26 mouse cellular contexts compared by ENCODE assay signal in the genomic region with DNA sequence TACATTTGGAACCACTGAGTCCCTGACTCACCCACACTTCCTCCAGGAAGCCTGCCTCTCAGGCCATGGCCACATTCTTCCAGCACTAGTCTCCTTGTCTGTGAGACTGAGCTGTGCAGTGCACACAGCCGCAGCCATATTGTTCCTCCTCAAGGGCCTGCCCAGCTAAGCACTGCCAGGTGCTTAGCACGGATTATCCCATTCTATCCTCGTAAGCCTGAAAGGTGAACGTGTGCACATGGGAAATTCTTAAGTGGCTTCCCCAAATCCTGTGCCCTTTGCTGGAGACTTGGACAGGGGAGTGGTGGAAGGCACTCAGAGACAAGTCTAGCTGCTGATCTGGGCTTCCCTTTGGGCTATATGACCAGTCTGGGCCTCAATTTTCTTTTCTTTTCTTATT. TPM values are rescaled to one million over a fixed set of nuclear protein-coding genes. Genes with fewer than 3 reads are reported as not detected.
DNase-seq lines count a peak whose midpoint lies in the region; ATAC-seq and TF ChIP-seq lines count a peak whose summit lies in the region.
"Had no signal": no experiment of that assay in that cellular context is flagged by ENCODE, and none has a peak within 500 bp of the region (broad histone marks: within the 10 kb centered on the region; RNA-seq: fewer than 3 reads in every experiment).

No protein-coding gene starts in this region.

- WGBS in forebrain, embryonic 11.5 days, result 57% methylated on average over 4 of the region's 4 CpGs
- 47% methylated on average over 4 of the region's 4 CpGs for WGBS in forebrain, embryonic 15.5 days
- 77% methylated on average over 4 of the region's 4 CpGs for WGBS in heart, embryonic 10.5 days

- 0 out of 2 replicates have a peak, but pooled peaks cover 2% of the 10 kb centered on the region for H3K27me3 ChIP-seq in forebrain, embryonic 11.5 days (ENCODE audit: control insufficient read depth, insufficient read depth, low read length)
- no peaks in the 10 kb centered on the region for H3K27me3 ChIP-seq in forebrain, embryonic 15.5 days
- H3K27me3 ChIP-seq in heart, embryonic 10.5 days (ENCODE audit: insufficient read depth, poor library complexity, severe bottlenecking), result peaks cover 27% of the 10 kb centered on the region
- H3K27me3 ChIP-seq: embryonic facial prominence, embryonic 12.5 days; embryonic facial prominence, embryonic 15.5 days had no signal

- ATAC-seq in forebrain, embryonic 11.5 days (replicated peaks; ENCODE audit: low FRiP score), result no peak
- ATAC-seq in forebrain, embryonic 15.5 days (replicated peaks), result no peak
- ATAC-seq: activated CD4-positive, CD25-positive, alpha-beta regulatory T cell, adult 4 months; forebrain, embryonic 13.5 days; forebrain, embryonic 16.5 days; Patski had no signal

- H3K4me2 ChIP-seq in forebrain, embryonic 11.5 days (ENCODE audit: low read depth, low read length, severe bottlenecking), result no peak overlapping the region
- H3K4me2 ChIP-seq in forebrain, embryonic 15.5 days (replicated peaks), result no peak overlapping the region
- H3K4me2 ChIP-seq: embryonic facial prominence, embryonic 12.5 days; embryonic facial prominence, embryonic 15.5 days; forebrain, embryonic 13.5 days had no signal

- H3K27ac ChIP-seq in forebrain, embryonic 11.5 days (ENCODE audit: low read depth, low read length), result no peak overlapping the region
- no peak overlapping the region for H3K27ac ChIP-seq in forebrain, embryonic 15.5 days (replicated peaks)
- H3K27ac ChIP-seq in heart, embryonic 10.5 days, result no peak overlapping the region
- peak overlapping the region; percentile 19; the same call in 1 of the 2 replicates for H3K27ac ChIP-seq in ES-E14 (ENCODE audit: insufficient read depth, low read depth, low read length, poor library complexity, severe bottlenecking)
- H3K27ac ChIP-seq: embryonic facial prominence, embryonic 12.5 days; embryonic facial prominence, embryonic 15.5 days; forebrain, embryonic 10.5 days; forebrain, embryonic 13.5 days had no signal

- intact Hi-C loops in heart, postnatal 36 days (cut with DNase I), result no loop called here

- DNase-seq in forebrain, embryonic 11.5 days (ENCODE audit: low spot score), result peak; percentile 15
- DNase-seq in heart, embryonic 10.5 days (ENCODE audit: low spot score), result peak; percentile 4
- no peak for DNase-seq in heart, postnatal 36 days
- no peak for DNase-seq in ES-E14 (ENCODE audit: low read depth, low spot score)
- DNase-seq in retina, postnatal 1 day, result peak; percentile 71
- no peak for DNase-seq in layer of hippocampus, postnatal 25 days (ENCODE audit: extremely low spot score in 1 of 2, low spot score in 1 of 2)
- DNase-seq in frontal cortex, postnatal 25 days (ENCODE audit: low spot score in 2 of 2), result no peak
- DNase-seq: adrenal gland, adult 8-10 months; adrenal gland, postnatal 14 days; adrenal gland, postnatal 36 days; cerebellum, adult 11-12 months; cerebellum, adult 2 months; cerebellum, adult 9-10 months; cerebellum, postnatal 10 days; cerebellum, postnatal 25 days; embryo, embryonic 11 days had no signal

- no peaks in the 10 kb centered on the region for H3K9me3 ChIP-seq in forebrain, embryonic 11.5 days (ENCODE audit: control insufficient read depth, low read length)
- H3K9me3 ChIP-seq in forebrain, embryonic 15.5 days, result no peaks in the 10 kb centered on the region
- H3K9me3 ChIP-seq in heart, embryonic 10.5 days, result no peaks in the 10 kb centered on the region
- H3K9me3 ChIP-seq in ES-E14 (ENCODE audit: control insufficient read depth, insufficient read depth, low read depth, low read length), result no peaks in the 10 kb centered on the region
- H3K9me3 ChIP-seq: embryonic facial prominence, embryonic 12.5 days; embryonic facial prominence, embryonic 15.5 days; forebrain, embryonic 10.5 days; forebrain, embryonic 13.5 days had no signal

- no peaks in the 10 kb centered on the region for H3K4me1 ChIP-seq in forebrain, embryonic 11.5 days (replicated peaks; ENCODE audit: control insufficient read depth, insufficient read depth, low read length)
- peaks cover 10% of the 10 kb centered on the region; the same call in 1 of the 2 replicates for H3K4me1 ChIP-seq in forebrain, embryonic 15.5 days
- no peaks in the 10 kb centered on the region for H3K4me1 ChIP-seq in heart, embryonic 10.5 days
- H3K4me1 ChIP-seq in ES-E14 (ENCODE audit: control insufficient read depth in 2 of 2, insufficient read depth in 2 of 2, low read length in 2 of 2, poor library complexity in 1 of 2), result no peaks in the 10 kb centered on the region
- H3K4me1 ChIP-seq: embryonic facial prominence, embryonic 12.5 days; embryonic facial prominence, embryonic 15.5 days; forebrain, embryonic 10.5 days had no signal

- H3K36me3 ChIP-seq in forebrain, embryonic 11.5 days (ENCODE audit: control insufficient read depth, insufficient read depth, low read length), result no peaks in the 10 kb centered on the region
- H3K36me3 ChIP-seq in forebrain, embryonic 15.5 days, result no peaks in the 10 kb centered on the region
- H3K36me3 ChIP-seq in heart, embryonic 10.5 days, result no peaks in the 10 kb centered on the region
- no peaks in the 10 kb centered on the region for H3K36me3 ChIP-seq in ES-E14 (ENCODE audit: control insufficient read depth, insufficient read depth, low read length, poor library complexity, severe bottlenecking)
- H3K36me3 ChIP-seq: embryonic facial prominence, embryonic 12.5 days; embryonic facial prominence, embryonic 15.5 days; forebrain, embryonic 10.5 days; G1E had no signal

- no peak overlapping the region for H3K9ac ChIP-seq in forebrain, embryonic 11.5 days (ENCODE audit: low read length)
- H3K9ac ChIP-seq in forebrain, embryonic 15.5 days (replicated peaks), result no peak overlapping the region
- H3K9ac ChIP-seq in ES-E14 (ENCODE audit: insufficient read depth, low read depth, low read length, poor library complexity, severe bottlenecking), result no peak overlapping the region
- H3K9ac ChIP-seq: embryonic facial prominence, embryonic 12.5 days; embryonic facial prominence, embryonic 15.5 days; forebrain, embryonic 13.5 days had no signal

- no peak overlapping the region for H3K4me3 ChIP-seq in forebrain, embryonic 11.5 days (ENCODE audit: low read depth, low read length)
- H3K4me3 ChIP-seq in forebrain, embryonic 15.5 days, result no peak overlapping the region
- H3K4me3 ChIP-seq in heart, embryonic 10.5 days, result no peak overlapping the region
- H3K4me3 ChIP-seq in ES-E14 (ENCODE audit: insufficient read depth in 1 of 2, low read depth in 1 of 2, low read length in 2 of 2, poor library complexity in 1 of 2, severe bottlenecking in 1 of 2), result no peak overlapping the region
- H3K4me3 ChIP-seq: embryonic facial prominence, embryonic 12.5 days; embryonic facial prominence, embryonic 15.5 days; erythroblast, embryonic 14.5 days; forebrain, embryonic 10.5 days; forebrain, embryonic 13.5 days had no signal

- in situ Hi-C loops in ES-E14 (cut with MboI; ENCODE audit: low sequenced_read_pairs in 2 of 2, unreplicated experiment in 2 of 2), result no loop called here

TF ChIP-seq in ES-E14, 5 proteins besides CTCF, POLR2A, EP300 and RAD21:
- TF ChIP-seq ZC3H11A (IDR thresholded peaks at IDR 0.05; ENCODE audit: borderline replicate concordance, low read depth, low read length), result no peak
- TF ChIP-seq MAFK (IDR thresholded peaks at IDR 0.05; ENCODE audit: insufficient read depth, low read depth, low read length), result no peak
- TF ChIP-seq CHD2 (IDR thresholded peaks at IDR 0.05; ENCODE audit: low read depth, low read length), result no peak
- TF ChIP-seq ZNF384 (IDR thresholded peaks at IDR 0.05; ENCODE audit: low read depth, low read length), result no peak
- no peak for TF ChIP-seq HCFC1 (IDR thresholded peaks at IDR 0.05; ENCODE audit: borderline replicate concordance, insufficient read depth, low read length)
TF ChIP-seq in ES-E14: peak in this region for 0.

RNA-seq across cellular contexts. Expression of a gene that starts 29.6 kb away (rescaled TPM):
- polyA plus RNA-seq in forebrain, embryonic 11.5 days (2014; fragmentation: Nextera tagmentation; extraction: Ambion mirVana), result 0.39 and 1.1 TPM in 2 replicates
- polyA plus RNA-seq in forebrain, embryonic 15.5 days (2015; fragmentation: Nextera tagmentation; extraction: Ambion mirVana), result 4.4 and 5.3 TPM in 2 replicates
- polyA plus RNA-seq in heart, embryonic 10.5 days (2016; fragmentation: Nextera tagmentation; extraction: Ambion mirVana), result 0.07 and 0.20 TPM in 2 replicates
- total RNA-seq in heart, postnatal 36 days (2021), result 1 to 10 TPM; 2.3 to 4.6 TPM
- 0.98 and 1.2 TPM in 2 replicates for total RNA-seq in ES-E14 (2012; rRNA removed)
- total RNA-seq in layer of hippocampus, postnatal 25 days (2021), result 10 to 100 TPM; 36.3 to 37.4 TPM
- total RNA-seq: G1E had no signal
- polyA plus RNA-seq: activated CD4-positive, CD25-positive, alpha-beta regulatory T cell, adult 4 months; erythroblast, embryonic 14.5 days; G1E had no signal

Comparison
In these comparisons a context has a peak if more than half of its experiments do, and no peak if none do; other contexts are left out.
1. DNase-seq: peak in forebrain, embryonic 11.5 days (single experiment), heart, embryonic 10.5 days (single experiment) and retina, postnatal 1 day (single experiment); none in heart, postnatal 36 days (0 of 2), ES-E14 (single experiment), layer of hippocampus, postnatal 25 days (0 of 2) and frontal cortex, postnatal 25 days (0 of 2).
2. RNA of a gene that starts 29.6 kb away (total RNA-seq): 36.3 to 37.4 TPM in layer of hippocampus, postnatal 25 days; 2.3 to 4.6 TPM in heart, postnatal 36 days and 0.98 to 1.2 TPM in ES-E14; every median in the first group is over 4 times any median in the second.